Mouse (Mus musculus) hindbrain, embryonic 15.5 days (tissue): ENCODE results near the gene Olfr456. TPM values are rescaled to one million over a fixed set of nuclear protein-coding genes. Genes with fewer than 3 reads are reported as not detected.
"Not testable (repeated sequence)": the region's sequence is repeated elsewhere in the genome, so short reads cannot be mapped to it uniquely, and the experiment has no call there.

Experiments used
- ATAC-seq: fragments of 200-750 bp; cut with Nextera tagmentation; 2 replicates; pipeline ENCODE4 v1.8.0; 2017; ENCODE audit warnings: low read depth, moderate number of reproducible peaks, moderate TSS enrichment; ENCODE audit not compliant: low FRiP score
- H3K27ac ChIP-seq: fragments of 300-500 bp; sonication (generic); replicated peaks from 2 replicates; pipeline ENCODE4 v1.5.1; 2015; ENCODE audit warnings: mild to moderate bottlenecking, inconsistent platforms
- H3K27me3 ChIP-seq: fragments of 300-500 bp; sonication (generic); 2 replicates; pipeline ENCODE4 v1.6.1; 2015; ENCODE audit warnings: control low read depth, inconsistent platforms
- H3K36me3 ChIP-seq: fragments of 300-500 bp; sonication (generic); 2 replicates; pipeline ENCODE4 v1.6.1; 2015; ENCODE audit warnings: control low read depth, inconsistent platforms
- H3K4me1 ChIP-seq: fragments of 300-500 bp; sonication (generic); replicated peaks from 2 replicates; pipeline ENCODE4 v1.6.1; 2015; ENCODE audit warnings: control low read depth, inconsistent platforms
- H3K4me2 ChIP-seq: fragments of 300-500 bp; sonication (generic); 2 replicates; pipeline ENCODE4 v1.6.1; 2015; ENCODE audit warnings: moderate library complexity, mild to moderate bottlenecking, inconsistent platforms
- H3K4me3 ChIP-seq: fragments of 300-500 bp; sonication (generic); 2 replicates; pipeline ENCODE4 v1.5.1; 2015; ENCODE audit warnings: mild to moderate bottlenecking, inconsistent platforms
- H3K9ac ChIP-seq: fragments of 300-500 bp; sonication (generic); 2 replicates; pipeline ENCODE4 v1.6.1; 2015; ENCODE audit warnings: inconsistent platforms
- H3K9me3 ChIP-seq: fragments of 300-500 bp; sonication (generic); 2 replicates; pipeline ENCODE4 v1.6.1; 2016; ENCODE audit warnings: control low read depth, inconsistent platforms
- WGBS: fragments of 180-500 bp; shearing (Covaris S2); methylation state at CpG from one replicate; pipeline ENCODE4 v1.1.7; 2015; 5-methylcytosine and 5-hydroxymethylcytosine counted together
- polyA plus RNA-seq: library from polyadenylated mRNA; unstranded; fragments of >200 nt; fragmentation: Nextera tagmentation; extraction: Ambion mirVana; gene quantifications from 2 replicates; pipeline ENCODE4 v1.2.1, GENCODE M21; 2015

The Olfr456 gene
- polyA plus RNA-seq, result not detected in 2 replicates

GRCm38 (mm10) chr6:42487114-42487513 lies at the start of gene Olfr456:
TSS of gene Olfr456 (minus strand) at chr6:42487214.
- Histone ChIP-seq H3K4me3 (no peak within 1 kb of the TSS), H3K27ac (no peak within 1 kb of the TSS), H3K9me3 (no peaks in the 10 kb centered on the region), H3K36me3 (no peaks in the 10 kb centered on the region), H3K27me3 (no peaks in the 10 kb centered on the region), H3K4me1 (no peaks in the 10 kb centered on the region), H3K4me2 (no peak within 1 kb of the TSS), H3K9ac (no peak within 1 kb of the TSS)
- no peak for ATAC-seq
- WGBS, result 97% methylated on average over 1 of the region's 1 CpGs

GRCm38 (mm10) chr6:42513461-42513860 lies 26.4 kb upstream of the Olfr456 start:
- Histone ChIP-seq H3K4me1 (no peaks in the 10 kb centered on the region), H3K9ac (no peak overlapping the region), H3K9me3 (no peaks in the 10 kb centered on the region), H3K27ac (no peak overlapping the region), H3K4me3 (no peak overlapping the region), H3K4me2 (no peak overlapping the region), H3K27me3 (no peaks in the 10 kb centered on the region), H3K36me3 (no peaks in the 10 kb centered on the region)
- no peak for ATAC-seq
- 87% methylated on average over 1 of the region's 1 CpGs for whole genome bisulfite sequencing

GRCm38 (mm10) chr6:42509311-42509710 lies 22.3 kb upstream of the Olfr456 start:
- no peak overlapping the region for H3K4me2 ChIP-seq
- H3K4me3 ChIP-seq, result no peak overlapping the region
- ATAC-seq, result no peak
- no peak overlapping the region for H3K27ac ChIP-seq
- H3K4me1 ChIP-seq, result no peaks in the 10 kb centered on the region
- no peak overlapping the region for H3K9ac ChIP-seq
- no peaks in the 10 kb centered on the region for H3K9me3 ChIP-seq
- no peaks in the 10 kb centered on the region for H3K36me3 ChIP-seq
- H3K27me3 ChIP-seq, result no peaks in the 10 kb centered on the region

- no peaks in the 10 kb centered on the region for H3K36me3 ChIP-seq
- ATAC-seq, result no peak
- no peaks in the 10 kb centered on the region for H3K9me3 ChIP-seq
- no peak overlapping the region for H3K4me2 ChIP-seq
- no peak overlapping the region for H3K27ac ChIP-seq
- H3K4me3 ChIP-seq, result no peak overlapping the region
- H3K27me3 ChIP-seq, result no peaks in the 10 kb centered on the region
- no peaks in the 10 kb centered on the region for H3K4me1 ChIP-seq
- WGBS, result 78% methylated on average over 2 of the region's 2 CpGs
- no peak overlapping the region for H3K9ac ChIP-seq
Measured at GRCm38 (mm10) chr6:42503478-42503877, 16.5 kb upstream of the Olfr456 start.

GRCm38 (mm10) chr6:42489731-42490130 lies 2.7 kb upstream of the Olfr456 start:
- no peak overlapping the region for H3K4me3 ChIP-seq
- H3K27me3 ChIP-seq, result no peaks in the 10 kb centered on the region
- ATAC-seq, result no peak
- no peak overlapping the region for H3K4me2 ChIP-seq
- no peak overlapping the region for H3K27ac ChIP-seq
- H3K9ac ChIP-seq, result no peak overlapping the region
- 83% methylated on average over 1 of the region's 1 CpGs for WGBS
- no peaks in the 10 kb centered on the region for H3K4me1 ChIP-seq
- H3K9me3 ChIP-seq, result no peaks in the 10 kb centered on the region
- H3K36me3 ChIP-seq, result no peaks in the 10 kb centered on the region

DNA sequence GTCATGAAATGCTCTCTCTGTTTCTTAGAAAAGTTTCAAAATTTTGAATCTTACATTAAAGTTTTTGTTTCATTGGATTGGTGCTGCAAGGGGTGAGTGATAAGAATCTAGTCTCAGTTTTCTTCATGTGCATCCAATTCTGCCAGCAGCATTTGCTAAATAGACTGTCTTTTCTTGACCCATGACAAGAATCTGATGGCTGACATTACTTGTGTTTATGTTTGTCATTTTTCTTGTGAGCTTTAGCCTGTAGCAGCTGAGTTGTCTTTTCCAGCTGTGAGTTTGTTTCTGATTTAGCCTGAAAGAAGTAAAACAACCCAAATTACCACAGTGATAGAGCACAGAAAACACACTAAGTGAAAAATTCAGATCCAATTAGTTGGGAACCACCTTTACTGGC lies 2.4 kb downstream of the Olfr456 start:
- Histone ChIP-seq H3K4me3 (no peak overlapping the region), H3K9ac (no peak overlapping the region), H3K27me3 (no peaks in the 10 kb centered on the region), H3K4me2 (no peak overlapping the region), H3K36me3 (no peaks in the 10 kb centered on the region), H3K27ac (no peak overlapping the region), H3K4me1 (no peaks in the 10 kb centered on the region), H3K9me3 (no peaks in the 10 kb centered on the region)
- no peak for ATAC-seq

DNA sequence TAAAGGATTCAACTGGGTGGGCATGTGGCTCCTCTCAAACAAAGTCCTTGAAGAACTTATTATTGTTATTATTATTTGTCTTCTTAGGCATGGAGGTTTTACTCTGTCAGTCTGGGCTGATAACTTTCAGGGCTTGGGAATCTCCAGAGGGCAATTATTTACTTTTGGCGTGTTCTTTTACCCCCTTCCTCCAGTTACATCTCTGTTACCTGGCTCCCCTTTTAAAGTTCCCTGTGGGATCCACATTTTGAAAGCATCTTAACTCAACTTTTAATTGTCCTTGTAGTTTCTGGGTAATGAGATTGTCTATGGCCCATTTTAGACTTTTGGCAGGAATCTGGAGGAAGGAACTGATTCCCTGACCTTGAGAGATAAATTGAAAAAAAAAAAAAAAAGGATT lies 10.8 kb downstream of the Olfr456 start, which contains the start of gene Olfr457:
Gene Olfr457, minus strand, starts transcription at position 101 of the 400 bp plus-strand sequence.
- WGBS, result 93% methylated on average over 1 of the region's 1 CpGs
- no peak for ATAC-seq
- Histone ChIP-seq H3K4me1 (no peaks in the 10 kb centered on the region), H3K36me3 (no peaks in the 10 kb centered on the region), H3K4me2 (no peak within 1 kb of the TSS), H3K27ac (no peak within 1 kb of the TSS), H3K9ac (no peak within 1 kb of the TSS), H3K27me3 (no peaks in the 10 kb centered on the region), H3K9me3 (no peaks in the 10 kb centered on the region), H3K4me3 (no peak within 1 kb of the TSS)

GRCm38 (mm10) chr6:42471298-42471697 lies 15.7 kb downstream of the Olfr456 start:
- not testable (repeated sequence) for H3K4me3 ChIP-seq, H3K4me1 ChIP-seq, H3K36me3 ChIP-seq, H3K4me2 ChIP-seq, H3K9ac ChIP-seq, H3K9me3 ChIP-seq, H3K27ac ChIP-seq, H3K27me3 ChIP-seq, ATAC-seq
- WGBS, result over 99% methylated on average over 4 of the region's 4 CpGs

- ATAC-seq, result no peak
- H3K9me3 ChIP-seq, result no peaks in the 10 kb centered on the region
- H3K4me3 ChIP-seq, result no peak overlapping the region
- 96% methylated on average over 4 of the region's 4 CpGs for WGBS
- no peak overlapping the region for H3K27ac ChIP-seq
- H3K4me2 ChIP-seq, result no peak overlapping the region
- H3K27me3 ChIP-seq, result no peaks in the 10 kb centered on the region
- H3K9ac ChIP-seq, result no peak overlapping the region
- H3K36me3 ChIP-seq, result no peaks in the 10 kb centered on the region
- H3K4me1 ChIP-seq, result no peaks in the 10 kb centered on the region
Measured at GRCm38 (mm10) chr6:42470542-42470941, 16.5 kb downstream of the Olfr456 start.

DNA sequence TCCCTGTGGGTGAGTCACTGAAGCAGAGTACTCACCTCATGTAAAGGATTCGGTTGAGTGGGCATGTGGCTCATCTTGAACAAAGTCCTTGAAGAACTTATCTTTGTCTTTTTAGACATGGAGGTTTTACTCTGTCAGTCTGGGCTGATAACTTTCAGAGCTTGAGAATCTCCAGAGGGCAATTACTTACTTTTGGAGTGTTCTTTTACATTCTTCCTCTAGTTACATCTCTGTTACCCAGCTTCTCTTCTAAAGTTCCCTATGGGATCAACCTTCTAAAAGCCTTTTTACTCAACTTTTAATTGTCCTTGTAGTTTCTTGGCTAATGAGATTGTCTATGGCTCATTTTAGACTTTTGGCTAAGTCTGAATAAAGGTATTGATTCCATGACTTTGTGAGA lies 21.9 kb downstream of the Olfr456 start, which contains the start of gene Olfr458:
Gene Olfr458, minus strand, starts transcription at position 101 of the 400 bp plus-strand sequence.
- Histone ChIP-seq H3K4me2 (no peak within 1 kb of the TSS), H3K27me3 (no peaks in the 10 kb centered on the region), H3K4me1 (no peaks in the 10 kb centered on the region), H3K9me3 (no peaks in the 10 kb centered on the region), H3K36me3 (no peaks in the 10 kb centered on the region), H3K9ac (no peak within 1 kb of the TSS), H3K27ac (no peak within 1 kb of the TSS), H3K4me3 (no peak within 1 kb of the TSS)
- no peak for ATAC-seq
- 98% methylated on average over 1 of the region's 1 CpGs for WGBS

DNA sequence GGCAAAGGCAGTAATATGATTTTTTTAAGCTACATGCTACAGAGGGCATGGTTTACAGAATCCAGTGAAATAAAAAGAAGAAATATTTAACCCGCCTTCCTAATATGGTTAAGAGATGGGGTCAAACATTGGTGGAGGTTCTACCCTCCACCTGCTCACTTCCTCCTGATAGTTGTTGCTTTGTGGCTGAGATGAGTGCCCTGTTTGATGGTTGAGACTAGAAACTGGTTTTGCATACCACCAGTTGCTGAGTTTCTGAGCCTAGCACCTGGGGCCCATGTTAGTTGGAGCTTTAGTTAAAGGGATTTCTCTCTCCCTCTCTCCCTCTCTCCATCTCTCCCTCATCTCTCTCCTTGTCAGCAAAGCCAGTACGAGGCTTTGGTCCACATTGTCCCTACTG lies 39.6 kb downstream of the Olfr456 start:
- Histone ChIP-seq H3K36me3 (no peaks in the 10 kb centered on the region), H3K4me3 (no peak overlapping the region), H3K4me2 (no peak overlapping the region), H3K4me1 (no peaks in the 10 kb centered on the region), H3K9me3 (no peaks in the 10 kb centered on the region), H3K9ac (no peak overlapping the region), H3K27me3 (no peaks in the 10 kb centered on the region), H3K27ac (no peak overlapping the region)
- no peak for ATAC-seq
- 78% methylated on average over 2 of the region's 2 CpGs for WGBS

DNA sequence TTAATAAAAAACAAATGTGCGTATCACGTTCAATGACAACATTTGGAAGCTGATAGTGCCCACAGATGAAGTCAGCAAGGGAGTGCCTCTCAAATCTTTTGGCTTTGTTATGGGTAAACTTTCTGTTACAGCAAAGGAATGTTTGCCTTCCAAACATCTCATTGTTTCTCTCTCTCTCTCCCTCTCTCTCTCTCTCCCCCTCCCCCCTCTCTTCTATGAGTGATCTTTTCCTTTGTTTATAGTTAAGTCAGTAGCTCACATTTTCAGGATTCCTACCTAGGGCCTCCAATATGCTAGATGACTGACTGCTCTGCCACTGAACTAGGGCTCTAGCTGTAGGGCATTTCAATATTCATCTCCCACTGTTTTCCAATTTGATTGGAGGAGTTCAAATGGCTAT lies 42.5 kb downstream of the Olfr456 start:
- no peak for ATAC-seq
- no peaks in the 10 kb centered on the region for H3K4me1 ChIP-seq
- H3K27ac ChIP-seq, result no peak overlapping the region
- no peaks in the 10 kb centered on the region for H3K27me3 ChIP-seq
- 77% methylated on average over 2 of the region's 2 CpGs for WGBS
- no peak overlapping the region for H3K4me2 ChIP-seq
- H3K9ac ChIP-seq, result no peak overlapping the region
- no peak overlapping the region for H3K4me3 ChIP-seq
- H3K36me3 ChIP-seq, result no peaks in the 10 kb centered on the region
- H3K9me3 ChIP-seq, result no peaks in the 10 kb centered on the region

DNA sequence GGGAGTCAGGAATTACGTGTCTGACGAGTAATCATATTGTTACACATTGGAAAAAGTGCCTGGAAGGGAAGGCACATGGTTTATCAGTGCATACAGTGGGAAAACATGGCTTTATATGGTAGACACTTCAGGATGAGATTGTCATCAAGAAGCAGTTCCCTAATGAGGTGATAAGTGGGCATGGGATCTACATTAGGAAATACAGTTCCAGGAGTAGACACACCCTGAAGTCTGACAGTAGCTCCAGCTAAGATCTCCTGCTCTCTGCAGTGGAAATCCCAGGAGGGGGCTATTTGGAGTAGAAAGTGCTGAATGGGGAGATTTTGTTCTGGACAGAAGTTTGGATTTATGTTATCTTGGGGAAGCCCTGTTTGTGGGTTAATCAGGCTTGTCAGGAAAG lies 45.6 kb downstream of the Olfr456 start:
- H3K4me2 ChIP-seq, result no peak overlapping the region
- H3K9me3 ChIP-seq, result no peaks in the 10 kb centered on the region
- H3K9ac ChIP-seq, result no peak overlapping the region
- 81% methylated on average over 2 of the region's 2 CpGs for WGBS
- no peaks in the 10 kb centered on the region for H3K4me1 ChIP-seq
- H3K4me3 ChIP-seq, result no peak overlapping the region
- H3K36me3 ChIP-seq, result no peaks in the 10 kb centered on the region
- ATAC-seq, result no peak
- H3K27me3 ChIP-seq, result no peaks in the 10 kb centered on the region
- H3K27ac ChIP-seq, result no peak overlapping the region
